8 mouse cellular contexts compared by ENCODE assay signal in the genomic region with DNA sequence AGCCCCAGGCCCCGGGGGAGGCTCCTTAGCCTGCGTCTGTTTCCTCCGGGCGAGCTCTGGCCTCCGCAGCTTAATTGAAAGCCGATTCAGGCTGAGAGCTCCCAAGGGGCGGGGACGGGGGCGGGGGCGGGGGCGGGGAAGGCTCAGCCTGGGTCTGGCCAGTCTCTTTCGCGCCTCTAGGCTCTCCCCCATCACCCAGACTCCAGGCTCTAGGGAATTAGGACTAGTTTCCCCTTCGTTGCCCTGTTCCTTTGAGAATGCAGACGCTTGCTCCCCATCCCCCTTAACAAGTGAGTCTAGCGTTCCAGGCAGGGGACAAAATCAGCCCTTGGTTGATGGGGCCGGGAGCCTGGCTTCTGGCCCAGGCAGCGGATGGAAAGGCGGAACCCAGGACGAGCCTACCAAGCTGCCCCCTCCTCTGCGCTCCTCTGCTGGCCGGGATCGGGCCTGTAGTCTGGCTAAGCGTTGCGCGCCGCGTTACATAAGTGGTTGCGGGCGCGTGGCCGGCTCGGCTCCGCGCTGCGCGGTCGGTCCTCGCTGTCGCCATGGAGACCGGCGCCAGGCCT. TPM values are rescaled to one million over a fixed set of nuclear protein-coding genes. Genes with fewer than 3 reads are reported as not detected.
DNase-seq lines count a peak whose midpoint lies in the region; ATAC-seq and TF ChIP-seq lines count a peak whose summit lies in the region.

No protein-coding gene starts in this region.

- DNase-seq in kidney, adult 9 months = no peak
- peak; percentile 80 to 86 for DNase-seq in cerebellum, postnatal 36 days
- peak; percentile 54 for DNase-seq in hindbrain, embryonic 14.5 days (ENCODE audit: low spot score)
- DNase-seq in spleen, postnatal 4 days (ENCODE audit: low spot score in 2 of 2) = no peak
- DNase-seq in thymus, postnatal 14 days = no peak
- no peak for DNase-seq in lung, postnatal 0 days (ENCODE audit: low spot score)

- H3K27ac ChIP-seq in kidney, embryonic 15.5 days = no peak overlapping the region
- H3K27ac ChIP-seq in hindbrain, embryonic 14.5 days = peak overlapping the region; percentile 5; the same call in 1 of the 2 replicates
- H3K27ac ChIP-seq in midbrain, embryonic 13.5 days = peak overlapping the region; percentile 39
- H3K27ac ChIP-seq in lung, postnatal 0 days (ENCODE audit: low read length) = no peak overlapping the region

- no peak for TF ChIP-seq CTCF in lung, postnatal 0 days (IDR thresholded peaks at IDR 0.05)

- H3K4me2 ChIP-seq in kidney, embryonic 15.5 days = peak overlapping the region; percentile 37
- peak overlapping the region; percentile 57 for H3K4me2 ChIP-seq in hindbrain, embryonic 14.5 days (replicated peaks)
- peak overlapping the region; percentile 69 for H3K4me2 ChIP-seq in midbrain, embryonic 13.5 days (replicated peaks)
- H3K4me2 ChIP-seq in lung, postnatal 0 days (replicated peaks; ENCODE audit: low read depth, low read length) = no peak overlapping the region

- no peaks in the 10 kb centered on the region for H3K9me3 ChIP-seq in kidney, embryonic 15.5 days (replicated peaks)
- no peaks in the 10 kb centered on the region for H3K9me3 ChIP-seq in hindbrain, embryonic 14.5 days (ENCODE audit: control insufficient read depth, low read length)
- H3K9me3 ChIP-seq in midbrain, embryonic 13.5 days = no peaks in the 10 kb centered on the region
- H3K9me3 ChIP-seq in lung, postnatal 0 days (ENCODE audit: low read length) = no peaks in the 10 kb centered on the region

- H3K4me1 ChIP-seq in kidney, embryonic 15.5 days = peaks cover 18% of the 10 kb centered on the region
- peaks cover 31% of the 10 kb centered on the region for H3K4me1 ChIP-seq in hindbrain, embryonic 14.5 days (replicated peaks; ENCODE audit: control insufficient read depth, insufficient read depth, low read length)
- peaks cover 54% of the 10 kb centered on the region for H3K4me1 ChIP-seq in midbrain, embryonic 13.5 days (replicated peaks)
- no peaks in the 10 kb centered on the region for H3K4me1 ChIP-seq in lung, postnatal 0 days (ENCODE audit: insufficient read depth, low read depth, low read length)

- WGBS in kidney, embryonic 15.5 days = under 1% methylated on average over 42 of the region's 42 CpGs
- 0% methylated on average over 42 of the region's 42 CpGs for WGBS in hindbrain, embryonic 14.5 days
- under 1% methylated on average over 42 of the region's 42 CpGs for WGBS in midbrain, embryonic 13.5 days
- 1% methylated on average over 42 of the region's 42 CpGs for WGBS in lung, postnatal 0 days

- peak overlapping the region; percentile 10; the same call in 1 of the 2 replicates for H3K4me3 ChIP-seq in kidney, embryonic 15.5 days (replicated peaks)
- peak overlapping the region; percentile 63 for H3K4me3 ChIP-seq in hindbrain, embryonic 14.5 days (replicated peaks; ENCODE audit: low read length)
- H3K4me3 ChIP-seq in midbrain, embryonic 13.5 days (replicated peaks) = peak overlapping the region; percentile 61
- no peak overlapping the region for H3K4me3 ChIP-seq in lung, postnatal 0 days (ENCODE audit: low read depth, low read length)

- no peak overlapping the region for H3K9ac ChIP-seq in kidney, embryonic 15.5 days
- peak overlapping the region; percentile 80 for H3K9ac ChIP-seq in hindbrain, embryonic 14.5 days
- peak overlapping the region; percentile 81 for H3K9ac ChIP-seq in midbrain, embryonic 13.5 days (replicated peaks)
- no peak overlapping the region for H3K9ac ChIP-seq in lung, postnatal 0 days (replicated peaks; ENCODE audit: low read depth)

- peaks cover 78% of the 10 kb centered on the region for H3K27me3 ChIP-seq in kidney, embryonic 15.5 days
- peaks cover 25% of the 10 kb centered on the region for H3K27me3 ChIP-seq in hindbrain, embryonic 14.5 days (ENCODE audit: control insufficient read depth, insufficient read depth, low read length)
- H3K27me3 ChIP-seq in midbrain, embryonic 13.5 days = peaks cover 78% of the 10 kb centered on the region
- peaks cover 59% of the 10 kb centered on the region for H3K27me3 ChIP-seq in lung, postnatal 0 days (replicated peaks; ENCODE audit: insufficient read depth, low read length)

- ATAC-seq in kidney, embryonic 15.5 days (replicated peaks; ENCODE audit: low FRiP score) = no peak
- peak; percentile 34; the same call in 1 of the 2 replicates for ATAC-seq in hindbrain, embryonic 14.5 days (ENCODE audit: low FRiP score)
- peak; percentile 76 for ATAC-seq in midbrain, embryonic 13.5 days
- ATAC-seq in lung, postnatal 0 days = no peak

- H3K36me3 ChIP-seq in kidney, embryonic 15.5 days = no peaks in the 10 kb centered on the region
- no peaks in the 10 kb centered on the region for H3K36me3 ChIP-seq in hindbrain, embryonic 14.5 days (replicated peaks; ENCODE audit: control insufficient read depth, insufficient read depth)
- H3K36me3 ChIP-seq in midbrain, embryonic 13.5 days = no peaks in the 10 kb centered on the region
- no peaks in the 10 kb centered on the region for H3K36me3 ChIP-seq in lung, postnatal 0 days (ENCODE audit: insufficient read depth, low read length)

- no peak for TF ChIP-seq EP300 in lung, postnatal 0 days (IDR thresholded peaks at IDR 0.05)

RNA-seq across cellular contexts. Expression of a gene that starts 10.1 kb away (rescaled TPM):
- polyA plus RNA-seq in kidney, embryonic 15.5 days (2015; fragmentation: Nextera tagmentation; extraction: Ambion mirVana) = 1.1 TPM in 2 replicates
- polyA plus RNA-seq in hindbrain, embryonic 14.5 days (2014; fragmentation: Nextera tagmentation; extraction: Ambion mirVana) = 62.1 and 73.6 TPM in 2 replicates
- 19.7 and 20.2 TPM in 2 replicates for polyA plus RNA-seq in midbrain, embryonic 13.5 days (2015; fragmentation: Nextera tagmentation; extraction: Ambion mirVana)
- 0.84 and 1.0 TPM in 2 replicates for polyA plus RNA-seq in lung, postnatal 0 days (2015; fragmentation: Nextera tagmentation; extraction: Ambion mirVana)

RNA-seq across cellular contexts. Expression of a gene that starts 30.1 kb away (rescaled TPM):
- 2.6 and 41.3 TPM in 2 replicates for polyA plus RNA-seq in kidney, embryonic 15.5 days (2015; fragmentation: Nextera tagmentation; extraction: Ambion mirVana)
- 28.8 and 33.2 TPM in 2 replicates for polyA plus RNA-seq in hindbrain, embryonic 14.5 days (2014; fragmentation: Nextera tagmentation; extraction: Ambion mirVana)
- 17.2 and 19.5 TPM in 2 replicates for polyA plus RNA-seq in midbrain, embryonic 13.5 days (2015; fragmentation: Nextera tagmentation; extraction: Ambion mirVana)
- polyA plus RNA-seq in lung, postnatal 0 days (2015; fragmentation: Nextera tagmentation; extraction: Ambion mirVana) = 4.5 and 5.6 TPM in 2 replicates

RNA-seq across cellular contexts. Expression of a gene that starts 59.2 kb away (rescaled TPM):
- polyA plus RNA-seq in kidney, embryonic 15.5 days (2015; fragmentation: Nextera tagmentation; extraction: Ambion mirVana) = 12.1 and 14.4 TPM in 2 replicates
- 14.6 and 15.4 TPM in 2 replicates for polyA plus RNA-seq in hindbrain, embryonic 14.5 days (2014; fragmentation: Nextera tagmentation; extraction: Ambion mirVana)
- 13.5 and 15.1 TPM in 2 replicates for polyA plus RNA-seq in midbrain, embryonic 13.5 days (2015; fragmentation: Nextera tagmentation; extraction: Ambion mirVana)
- 5.0 and 5.2 TPM in 2 replicates for polyA plus RNA-seq in lung, postnatal 0 days (2015; fragmentation: Nextera tagmentation; extraction: Ambion mirVana)

Comparison
In these comparisons a context has a peak if more than half of its experiments do, and no peak if none do; other contexts are left out.
1. ATAC-seq: peak in hindbrain, embryonic 14.5 days (single experiment) and midbrain, embryonic 13.5 days (single experiment); none in kidney, embryonic 15.5 days (single experiment) and lung, postnatal 0 days (single experiment).
2. H3K27ac ChIP-seq: peak in hindbrain, embryonic 14.5 days (single experiment) and midbrain, embryonic 13.5 days (single experiment); none in kidney, embryonic 15.5 days (single experiment) and lung, postnatal 0 days (single experiment).
3. H3K9ac ChIP-seq: peak in hindbrain, embryonic 14.5 days (single experiment) and midbrain, embryonic 13.5 days (single experiment); none in kidney, embryonic 15.5 days (single experiment) and lung, postnatal 0 days (single experiment).
4. DNase-seq: peak in cerebellum, postnatal 36 days (2 of 2) and hindbrain, embryonic 14.5 days (single experiment); none in kidney, adult 9 months (single experiment), spleen, postnatal 4 days (0 of 2), thymus, postnatal 14 days (single experiment) and lung, postnatal 0 days (single experiment).